Comparison of ENCODE assay signal across 8 mouse cellular contexts in genomic region chr9:90114567-90115307, GRCm38 (mm10). TPM values are rescaled to one million over a fixed set of nuclear protein-coding genes. Genes with fewer than 3 reads are reported as not detected.
DNase-seq lines count a peak whose midpoint lies in the region; ATAC-seq and TF ChIP-seq lines count a peak whose summit lies in the region.

TSS of gene Morf4l1 (minus strand) at chr9:90114774.

- WGBS in hindbrain, embryonic 13.5 days = 1% methylated on average over 38 of the region's 40 CpGs

- POLR2A ChIA-PET in Patski (lab: Charles Lee) = interaction anchor here (0.6 to 1.7 kb wide), 4 partner anchors 10 to 69 kb away, joined by 3 to 5 read pairs (median 3); no protein-coding TSS in a partner anchor

- CTCF ChIA-PET in Patski (lab: Charles Lee) = interaction anchor here (0.9 to 6.9 kb wide), 3 partner anchors 11 to 12 kb away, joined by 3 to 33 read pairs (median 3); no protein-coding TSS in a partner anchor

- H3K36me3 ChIP-seq in hindbrain, embryonic 13.5 days = no peaks in the 10 kb centered on the region

- ATAC-seq in Patski = peak; percentile 85
- ATAC-seq in hindbrain, embryonic 13.5 days (ENCODE audit: low FRiP score) = peak; percentile 99

- peak within 1 kb of the TSS; percentile 99 for H3K27ac ChIP-seq in hindbrain, embryonic 13.5 days

- DNase-seq in Patski (ENCODE audit: low read depth, low spot score) = peak; percentile 68
- peak; percentile 98 for DNase-seq in cerebellum, postnatal 14 days
- peak; percentile 98 to 99 for DNase-seq in frontal cortex, postnatal 14 days (ENCODE audit: low spot score in 2 of 2)
- peak; percentile 98 to 99 for DNase-seq in layer of hippocampus, postnatal 36 days
- DNase-seq in lung, postnatal 36 days = peak; percentile 98
- DNase-seq in retina, postnatal 1 day = peak; percentile 98
- DNase-seq in urinary bladder, adult 18-20 months (ENCODE audit: low spot score in 2 of 2) = peak; percentile 82 to 97

- H3K9ac ChIP-seq in hindbrain, embryonic 13.5 days = peak within 1 kb of the TSS; percentile 97

- no peak for TF ChIP-seq CTCF in Patski (IDR thresholded peaks at IDR 0.05)

- in situ Hi-C loops in Patski (cut with MboI; ENCODE audit: low pct_unique_long_range_greater_than_20kb) = no loop called here

- H3K4me3 ChIP-seq in hindbrain, embryonic 13.5 days = peak within 1 kb of the TSS; percentile 81

- H3K4me1 ChIP-seq in hindbrain, embryonic 13.5 days (replicated peaks) = peaks cover 26% of the 10 kb centered on the region

- H3K9me3 ChIP-seq in hindbrain, embryonic 13.5 days = no peaks in the 10 kb centered on the region

- peak within 1 kb of the TSS; percentile 89 for H3K4me2 ChIP-seq in hindbrain, embryonic 13.5 days

- H3K27me3 ChIP-seq in Patski = peaks cover 17% of the 10 kb centered on the region
- 0 out of 2 replicates have a peak, but pooled peaks cover 3% of the 10 kb centered on the region for H3K27me3 ChIP-seq in hindbrain, embryonic 13.5 days

RNA-seq across cellular contexts. Expression of gene Morf4l1, which starts in this region (rescaled TPM):
- 192 TPM for polyA plus RNA-seq in Patski (2021)
- polyA plus RNA-seq in hindbrain, embryonic 13.5 days (2015; fragmentation: Nextera tagmentation; extraction: Ambion mirVana) = 546 and 556 TPM in 2 replicates
- total RNA-seq in layer of hippocampus, postnatal 36 days (2021) = 100 to 1,000 TPM; 422 to 449 TPM

Comparison
In these comparisons a context has a peak if more than half of its experiments do, and no peak if none do; other contexts are left out.
1. Peak in every context shown above with its lines: DNase-seq, ATAC-seq, H3K4me3 ChIP-seq and H3K27ac ChIP-seq.